Mouse (Mus musculus) neural tube, postnatal 0 days (tissue): ENCODE results near the gene Gldc. TPM values are rescaled to one million over a fixed set of nuclear protein-coding genes. Genes with fewer than 3 reads are reported as not detected.

Experiments
- polyA plus RNA-seq: library from polyadenylated mRNA; unstranded; fragments of >200 nt; fragmentation: Nextera tagmentation; extraction: Ambion mirVana; gene quantifications from 2 replicates; pipeline ENCODE4 v1.2.1, GENCODE M21; 2015

The Gldc gene
- polyA plus RNA-seq: 6.4 and 6.5 TPM in 2 replicates

DNA sequence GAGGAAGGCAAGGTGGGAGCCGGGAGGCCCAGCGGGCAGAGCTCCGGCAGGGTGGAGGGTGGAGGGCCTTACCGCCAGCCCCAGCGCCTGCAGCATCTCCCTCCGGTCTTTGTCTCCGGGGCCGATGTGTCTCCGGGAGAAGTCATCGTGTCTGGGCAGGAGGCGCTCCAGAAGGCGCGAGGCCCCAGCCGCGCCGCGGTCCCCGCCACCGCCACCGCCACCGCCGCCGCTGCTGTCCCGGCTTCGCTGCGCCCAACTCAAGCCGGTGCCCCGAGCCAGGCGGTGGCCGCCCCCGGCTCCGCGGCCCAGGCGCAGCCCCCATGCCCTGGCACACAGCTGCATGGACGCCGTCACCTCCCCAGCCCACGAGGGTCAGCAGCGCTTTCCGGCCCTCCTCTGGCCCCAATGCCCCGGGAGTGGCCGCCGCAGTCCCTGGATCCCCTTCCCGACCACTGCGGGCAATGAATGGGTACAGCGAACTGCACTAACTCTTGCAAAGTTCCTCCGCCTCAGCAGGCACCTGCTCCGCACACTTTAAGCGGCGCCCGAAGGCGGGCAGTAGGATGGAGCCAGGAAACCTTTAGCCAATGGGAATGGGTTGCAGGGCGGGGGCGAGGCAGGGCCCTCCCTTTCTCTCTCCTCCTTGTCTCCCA lies at the start of gene Gldc:
TSS of gene Gldc (minus strand) at position 511 of the 653 bp plus-strand sequence.

Other genes with a start within 250 kb of the Gldc start
- gene Trpd52l3, start 171.6 kb downstream of the Gldc start, polyA plus RNA-seq: not detected in 2 replicates
- gene Uhrf2, start 144.9 kb downstream of the Gldc start, polyA plus RNA-seq: 25.1 and 26.1 TPM in 2 replicates
- not detected in 2 replicates for gene Mbl2, start 57.5 kb upstream of the Gldc start, polyA plus RNA-seq